Mouse (Mus musculus) limb, embryonic 11.5 days (tissue): Measurements from ENCODE around the gene Ell2. TPM values are rescaled to one million over a fixed set of nuclear protein-coding genes. Genes with fewer than 3 reads are reported as not detected.

Experiments used
- ATAC-seq: fragments of 200-750 bp; cut with Nextera tagmentation; 2 replicates; pipeline ENCODE4 v1.8.0; 2017; ENCODE audit warnings: low read depth; ENCODE audit not compliant: insufficient number of reproducible peaks, low FRiP score, low TSS enrichment
- DNase-seq: peaks from one replicate; pipeline ENCODE4 v3.0.0-alpha.2; 2015; ENCODE audit warnings: low spot score
- H3K27ac ChIP-seq: fragments of 300-500 bp; sonication (generic); replicated peaks from 2 replicates; pipeline ENCODE4 v1.5.1; 2014; ENCODE audit warnings: low read depth, mild to moderate bottlenecking, low read length
- H3K27me3 ChIP-seq: fragments of 300-500 bp; sonication (generic); 2 replicates; pipeline ENCODE4 v1.6.1; 2014; ENCODE audit warnings: mild to moderate bottlenecking, low read length, mixed read lengths; ENCODE audit not compliant: control insufficient read depth, insufficient read depth
- H3K36me3 ChIP-seq: fragments of 300-500 bp; sonication (generic); 2 replicates; pipeline ENCODE4 v1.6.1; 2014; ENCODE audit warnings: mild to moderate bottlenecking, low read length, moderate library complexity, mixed read lengths; ENCODE audit not compliant: control insufficient read depth, insufficient read depth
- H3K4me1 ChIP-seq: fragments of 300-500 bp; sonication (generic); 2 replicates; pipeline ENCODE4 v1.6.1; 2014; ENCODE audit warnings: low read length, mixed read lengths; ENCODE audit not compliant: control insufficient read depth, insufficient read depth
- H3K4me2 ChIP-seq: fragments of 300-500 bp; sonication (generic); 2 replicates; pipeline ENCODE4 v1.6.1; 2014; ENCODE audit warnings: low read depth, mild to moderate bottlenecking, moderate library complexity; ENCODE audit not compliant: severe bottlenecking
- H3K4me3 ChIP-seq: fragments of 300-500 bp; sonication (generic); 2 replicates; pipeline ENCODE4 v1.5.1; 2014; ENCODE audit warnings: low read depth, low read length
- H3K9ac ChIP-seq: fragments of 300-500 bp; sonication (generic); 2 replicates; pipeline ENCODE4 v1.6.1; 2014; ENCODE audit warnings: mild to moderate bottlenecking, low read length
- H3K9me3 ChIP-seq: fragments of 300-500 bp; sonication (generic); 2 replicates; pipeline ENCODE4 v1.6.1; 2016; ENCODE audit warnings: low read length; ENCODE audit not compliant: control insufficient read depth
- WGBS: fragments of 180-500 bp; shearing (Covaris S2); extraction: QIAGEN DNeasy Blood & Tissue Kit; methylation state at CpG from one replicate; pipeline ENCODE4 v1.1.7; 2014; 5-methylcytosine and 5-hydroxymethylcytosine counted together
- polyA plus RNA-seq: library from polyadenylated mRNA; unstranded; fragments of >200 nt; fragmentation: Nextera tagmentation; extraction: Ambion mirVana; gene quantifications from 2 replicates; pipeline ENCODE4 v1.2.1, GENCODE M21; 2014

Gene Ell2
- polyA plus RNA-seq, 1 experiment from 2014 or later, result 4.8 TPM

GRCm38 (mm10) chr13:75778156-75778555 lies 71.6 kb downstream of the Ell2 start:
- ATAC-seq (no peak), DNase-seq (no peak)
- Histone ChIP-seq H3K36me3 (no peaks in the 10 kb centered on the region), H3K4me1 (no peaks in the 10 kb centered on the region), H3K9ac (no peak overlapping the region), H3K9me3 (no peaks in the 10 kb centered on the region), H3K27me3 (no peaks in the 10 kb centered on the region), H3K27ac (no peak overlapping the region), H3K4me2 (no peak overlapping the region), H3K4me3 (no peak overlapping the region)
- WGBS, result 76% methylated on average over 6 of the region's 6 CpGs

- H3K27me3 ChIP-seq, result no peaks in the 10 kb centered on the region
- no peak overlapping the region for H3K9ac ChIP-seq
- H3K4me2 ChIP-seq, result no peak overlapping the region
- no peaks in the 10 kb centered on the region for H3K4me1 ChIP-seq
- no peak for ATAC-seq
- DNase-seq, result no peak
- WGBS, result 95% methylated on average over 2 of the region's 2 CpGs
- no peak overlapping the region for H3K27ac ChIP-seq
- H3K4me3 ChIP-seq, result no peak overlapping the region
- no peaks in the 10 kb centered on the region for H3K9me3 ChIP-seq
- no peaks in the 10 kb centered on the region for H3K36me3 ChIP-seq
Measured at GRCm38 (mm10) chr13:75779169-75779568, 72.6 kb downstream of the Ell2 start.

- WGBS, result 84% methylated on average over 2 of the region's 2 CpGs
- Histone ChIP-seq H3K4me1 (no peaks in the 10 kb centered on the region), H3K9ac (no peak overlapping the region), H3K9me3 (no peaks in the 10 kb centered on the region), H3K27me3 (no peaks in the 10 kb centered on the region), H3K4me3 (no peak overlapping the region), H3K36me3 (no peaks in the 10 kb centered on the region), H3K27ac (no peak overlapping the region), H3K4me2 (no peak overlapping the region)
- no peak for DNase-seq
- ATAC-seq, result no peak
Measured at GRCm38 (mm10) chr13:75780096-75780495, 73.5 kb downstream of the Ell2 start.

- H3K27ac ChIP-seq, result no peak overlapping the region
- no peak overlapping the region for H3K4me3 ChIP-seq
- H3K27me3 ChIP-seq, result no peaks in the 10 kb centered on the region
- DNase-seq (no peak), ATAC-seq (no peak)
- no peak overlapping the region for H3K4me2 ChIP-seq
- no peaks in the 10 kb centered on the region for H3K36me3 ChIP-seq
- no peaks in the 10 kb centered on the region for H3K9me3 ChIP-seq
- H3K4me1 ChIP-seq, result no peaks in the 10 kb centered on the region
- WGBS, result 65% methylated on average over 4 of the region's 4 CpGs
- no peak overlapping the region for H3K9ac ChIP-seq
Measured at GRCm38 (mm10) chr13:75785726-75786125, 79.2 kb downstream of the Ell2 start.

- DNase-seq, result no peak
- no peaks in the 10 kb centered on the region for H3K4me1 ChIP-seq
- H3K36me3 ChIP-seq, result no peaks in the 10 kb centered on the region
- 91% methylated on average over 11 of the region's 11 CpGs for WGBS
- H3K4me3 ChIP-seq, result no peak overlapping the region
- no peak for ATAC-seq
- H3K9ac ChIP-seq, result no peak overlapping the region
- H3K9me3 ChIP-seq, result no peaks in the 10 kb centered on the region
- no peaks in the 10 kb centered on the region for H3K27me3 ChIP-seq
- no peak overlapping the region for H3K4me2 ChIP-seq
- H3K27ac ChIP-seq, result no peak overlapping the region
Measured at GRCm38 (mm10) chr13:75786264-75786663, 79.7 kb downstream of the Ell2 start.

GRCm38 (mm10) chr13:75787364-75787763 lies 80.8 kb downstream of the Ell2 start:
- ATAC-seq (no peak), DNase-seq (no peak)
- Histone ChIP-seq H3K27me3 (no peaks in the 10 kb centered on the region), H3K4me3 (no peak overlapping the region), H3K9me3 (no peaks in the 10 kb centered on the region), H3K4me1 (no peaks in the 10 kb centered on the region), H3K9ac (no peak overlapping the region), H3K4me2 (no peak overlapping the region), H3K27ac (no peak overlapping the region), H3K36me3 (no peaks in the 10 kb centered on the region)
- 87% methylated on average over 3 of the region's 3 CpGs for WGBS

- H3K4me1 ChIP-seq, result no peaks in the 10 kb centered on the region
- no peak overlapping the region for H3K4me2 ChIP-seq
- H3K27ac ChIP-seq, result no peak overlapping the region
- H3K36me3 ChIP-seq, result no peaks in the 10 kb centered on the region
- DNase-seq (no peak), ATAC-seq (no peak)
- H3K27me3 ChIP-seq, result no peaks in the 10 kb centered on the region
- no peaks in the 10 kb centered on the region for H3K9me3 ChIP-seq
- WGBS, result 93% methylated on average over 4 of the region's 4 CpGs
- H3K9ac ChIP-seq, result no peak overlapping the region
- no peak overlapping the region for H3K4me3 ChIP-seq
Measured at GRCm38 (mm10) chr13:75788178-75788577, 81.6 kb downstream of the Ell2 start.

- ATAC-seq (no peak), DNase-seq (no peak)
- Histone ChIP-seq H3K27ac (no peak overlapping the region), H3K4me2 (no peak overlapping the region), H3K27me3 (no peaks in the 10 kb centered on the region), H3K4me3 (no peak overlapping the region), H3K9ac (no peak overlapping the region), H3K9me3 (no peaks in the 10 kb centered on the region), H3K4me1 (no peaks in the 10 kb centered on the region), H3K36me3 (no peaks in the 10 kb centered on the region)
- 84% methylated on average over 2 of the region's 2 CpGs for WGBS
Measured at GRCm38 (mm10) chr13:75789061-75789834, 82.7 kb downstream of the Ell2 start.
